Mouse (Mus musculus): ENCODE results near the gene Hnrnpa2b1. TPM values are rescaled to one million over a fixed set of nuclear protein-coding genes. Genes with fewer than 3 reads are reported as not detected.

Gene Hnrnpa2b1
- total RNA-seq, 2 experiments from 2014 or later = 490 to 525 TPM

DNA sequence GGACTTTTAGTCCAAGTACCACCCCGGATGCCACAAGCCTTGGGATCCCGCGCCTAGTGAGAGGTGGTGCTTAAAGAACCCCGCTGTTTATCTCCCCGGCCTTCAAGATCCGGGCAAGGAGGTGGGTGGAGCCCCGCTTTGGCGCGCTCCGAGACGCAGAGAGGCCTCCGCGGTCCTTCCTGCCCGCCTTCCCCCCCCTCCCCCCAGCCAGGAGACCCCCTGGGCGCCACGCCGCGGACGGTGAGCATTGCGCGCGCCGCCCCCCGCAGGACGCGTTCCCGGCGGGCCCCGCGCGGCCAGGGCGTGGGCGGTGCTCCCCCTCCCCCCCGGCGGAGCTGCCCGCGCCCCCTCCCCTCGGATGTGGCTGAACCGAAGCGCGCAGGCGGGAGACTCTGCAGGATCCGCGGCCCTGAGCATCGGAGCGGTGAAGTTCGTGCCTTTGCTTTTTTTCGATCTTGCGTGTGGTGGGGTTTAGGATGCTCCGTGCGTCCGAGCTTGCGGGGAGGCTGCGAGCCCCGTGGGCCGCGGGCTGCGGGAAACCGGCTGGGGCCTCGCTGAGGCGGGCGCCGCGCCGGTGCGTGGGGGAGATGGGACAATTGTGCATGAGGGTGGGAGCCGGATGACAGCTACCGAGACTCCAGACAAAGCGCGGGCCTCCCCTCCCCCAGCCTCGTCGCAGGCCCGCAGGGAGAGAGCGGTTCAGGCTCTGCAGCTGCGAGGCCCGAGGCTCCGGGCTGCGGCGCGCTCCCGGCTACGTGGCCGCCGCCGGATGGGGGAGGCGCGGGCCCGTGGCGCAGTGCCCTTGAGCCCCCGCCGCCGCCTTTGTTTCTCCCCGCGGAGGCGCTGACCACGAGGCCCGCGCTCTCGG, 851 bp upstream of the Hnrnpa2b1 start, which contains the start of gene Cbx3:
Gene Cbx3, plus strand, starts transcription at position 50 of the 868 bp plus-strand sequence.
- peak; percentile 85 to 89 for DNase-seq (ENCODE audit: low spot score in 2 of 2)

- peak; percentile 59 to 82 for DNase-seq (ENCODE audit: low spot score in 2 of 2)
These were observed 668 bp downstream of the Hnrnpa2b1 start for GRCm38 (mm10) chr6:51468891-51469561.

DNA sequence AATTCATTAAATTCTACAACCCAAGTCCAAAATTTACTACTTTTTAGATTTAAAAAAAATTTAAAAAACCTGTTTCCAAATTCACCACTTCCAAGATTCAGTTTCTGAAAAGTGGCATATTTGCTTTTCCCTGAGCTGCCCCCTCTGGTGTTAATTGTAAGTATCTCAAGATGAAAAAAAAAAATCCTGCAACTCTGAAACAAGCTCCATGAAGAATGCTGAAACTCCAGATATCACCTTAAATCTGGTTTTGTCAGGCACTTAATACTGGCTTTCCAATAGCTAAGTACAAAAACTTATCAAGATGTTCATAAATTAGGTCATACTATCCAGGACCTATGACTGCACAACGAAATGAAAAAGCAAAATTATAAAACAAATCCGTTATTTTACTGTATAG, 2.0 kb downstream of the Hnrnpa2b1 start:
- no peak for DNase-seq (ENCODE audit: low spot score in 2 of 2)

GRCm38 (mm10) chr6:51460363-51460762, 9.3 kb downstream of the Hnrnpa2b1 start:
- DNase-seq (ENCODE audit: low spot score in 2 of 2) = no peak

DNA sequence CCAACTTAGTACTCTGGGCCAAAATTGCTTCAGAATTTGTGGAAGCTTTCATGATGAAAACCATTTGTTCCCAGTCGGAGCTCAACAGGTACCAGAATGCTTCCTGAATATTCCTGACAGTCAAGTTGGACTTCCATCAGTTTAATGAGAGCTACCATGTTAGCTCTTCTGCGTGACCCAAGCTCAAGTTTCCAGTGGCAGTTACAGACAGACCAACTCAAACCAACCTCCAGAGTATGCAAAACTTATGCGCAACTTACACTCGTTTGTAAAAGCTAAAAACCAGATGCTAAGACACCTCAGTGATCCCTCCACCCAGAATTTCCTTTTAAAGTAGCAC, 9.7 kb downstream of the Hnrnpa2b1 start:
- DNase-seq (ENCODE audit: low spot score in 2 of 2) = no peak

GRCm38 (mm10) chr6:51459313-51460020, 10.2 kb downstream of the Hnrnpa2b1 start:
- DNase-seq (ENCODE audit: low spot score in 2 of 2) = no peak

DNA sequence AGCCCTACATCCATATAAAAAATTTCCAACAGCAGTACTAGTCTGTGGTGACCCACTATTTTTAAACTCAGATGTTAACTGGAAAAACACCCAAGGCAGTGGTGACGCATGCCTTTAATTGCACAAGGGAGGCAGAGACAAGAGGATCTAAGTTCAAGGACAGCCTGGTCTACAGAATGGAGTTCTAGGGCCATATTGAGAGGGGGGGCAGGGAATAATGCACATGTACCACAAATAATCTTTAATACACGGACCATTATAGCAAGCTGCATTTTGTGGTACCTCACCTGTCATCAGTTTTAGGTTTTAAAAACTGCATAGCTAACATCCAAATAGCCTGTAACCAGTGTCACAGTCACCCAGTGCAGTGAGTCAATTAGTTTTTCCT, 10.8 kb downstream of the Hnrnpa2b1 start:
- no peak for DNase-seq (ENCODE audit: low spot score in 2 of 2)

DNA sequence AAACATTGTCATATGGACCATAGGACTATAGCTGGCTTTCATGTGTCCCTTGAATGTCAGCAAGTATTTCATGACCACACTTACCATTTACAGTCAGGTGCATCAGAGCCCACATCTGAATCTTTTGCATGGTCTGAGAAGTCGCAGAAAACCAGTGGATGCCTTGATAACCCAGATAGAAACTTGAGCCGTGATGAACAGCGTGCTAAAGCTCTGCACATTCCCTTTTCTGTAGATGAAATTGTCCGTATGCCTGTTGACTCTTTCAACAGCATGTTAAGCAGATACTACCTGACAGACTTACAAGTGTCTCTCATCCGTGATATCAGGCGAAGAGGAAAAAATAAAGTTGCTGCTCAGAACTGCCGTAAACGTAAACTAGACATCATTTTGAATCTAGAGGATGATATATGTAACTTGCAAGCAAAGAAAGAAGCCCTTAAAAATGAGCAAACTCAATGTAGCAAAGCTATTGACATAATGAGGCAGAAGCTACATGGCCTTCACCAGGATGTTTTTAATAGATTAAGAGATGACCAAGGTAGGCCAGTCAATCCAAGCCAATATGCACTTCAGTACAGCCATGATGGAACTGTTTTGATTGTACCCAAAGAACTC, 11.8 kb downstream of the Hnrnpa2b1 start:
- no peak for DNase-seq (ENCODE audit: low spot score in 2 of 2)

GRCm38 (mm10) chr6:51457283-51457682, 12.4 kb downstream of the Hnrnpa2b1 start:
- no peak for DNase-seq (ENCODE audit: low spot score in 2 of 2)

GRCm38 (mm10) chr6:51456198-51456597, 13.5 kb downstream of the Hnrnpa2b1 start:
- DNase-seq (ENCODE audit: low spot score in 2 of 2) = no peak

GRCm38 (mm10) chr6:51454949-51455348, 14.7 kb downstream of the Hnrnpa2b1 start:
- DNase-seq (ENCODE audit: low spot score in 2 of 2) = no peak

GRCm38 (mm10) chr6:51452927-51453503, 16.7 kb downstream of the Hnrnpa2b1 start:
- no peak for DNase-seq (ENCODE audit: low spot score in 2 of 2)

- no peak for DNase-seq (ENCODE audit: low spot score in 2 of 2)
These were observed 27.4 kb downstream of the Hnrnpa2b1 start for GRCm38 (mm10) chr6:51442191-51442835.

- no peak for DNase-seq (ENCODE audit: low spot score in 2 of 2)
These were observed 30.8 kb downstream of the Hnrnpa2b1 start for GRCm38 (mm10) chr6:51438826-51439330.

- no peak for DNase-seq (ENCODE audit: low spot score in 2 of 2)
These were observed 32.0 kb downstream of the Hnrnpa2b1 start for GRCm38 (mm10) chr6:51437665-51438064.

- DNase-seq (ENCODE audit: low spot score in 2 of 2) = no peak
These were observed 35.4 kb downstream of the Hnrnpa2b1 start for GRCm38 (mm10) chr6:51434270-51434669.

- peak; percentile 21 to 28 for DNase-seq (ENCODE audit: low spot score in 2 of 2)
These were observed 36.9 kb downstream of the Hnrnpa2b1 start, which contains the start of gene Nfe2l3 for GRCm38 (mm10) chr6:51432535-51433397. Gene Nfe2l3, plus strand, starts transcription at chr6:51432670.

- no peak for DNase-seq (ENCODE audit: low spot score in 2 of 2)
These were observed 45.2 kb downstream of the Hnrnpa2b1 start for GRCm38 (mm10) chr6:51424537-51424936.

DNA sequence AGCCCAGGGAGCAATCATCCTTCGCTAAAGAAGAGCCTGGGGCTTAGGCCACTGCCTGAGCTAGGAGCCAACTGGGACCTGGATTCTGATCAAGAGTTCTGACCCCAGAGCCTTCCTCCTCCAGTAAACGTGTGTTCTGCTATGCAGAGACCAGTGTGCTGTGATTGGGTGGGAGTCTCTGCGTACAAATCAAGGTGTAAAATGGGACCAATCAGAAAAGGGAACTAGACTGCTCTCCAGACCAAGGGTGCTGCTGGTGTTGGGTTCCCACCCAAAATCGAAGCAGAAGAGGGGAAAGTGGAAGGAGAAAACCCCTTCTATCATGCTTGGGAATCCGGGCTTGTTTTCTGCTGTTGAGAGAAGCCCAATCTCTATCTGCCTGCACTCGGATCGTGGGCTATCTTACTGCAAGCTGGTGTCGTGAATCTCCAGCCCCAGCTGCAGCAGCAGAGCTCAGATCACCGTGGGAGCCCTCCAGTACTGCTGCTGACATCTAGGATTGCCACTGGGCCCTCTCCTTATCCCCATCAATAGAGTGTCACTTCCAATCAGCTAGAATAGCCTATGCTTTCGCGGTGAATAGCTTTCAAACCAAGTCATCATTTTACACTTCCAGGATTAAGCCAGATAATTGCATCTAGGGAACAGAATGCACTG, 46.1 kb downstream of the Hnrnpa2b1 start:
- DNase-seq (ENCODE audit: low spot score in 2 of 2) = no peak
